Mouse (Mus musculus) limb, embryonic 14.5 days (tissue): ENCODE measurements around the gene Tspan13. TPM values are rescaled to one million over a fixed set of nuclear protein-coding genes. Genes with fewer than 3 reads are reported as not detected.

Experiments used
- ATAC-seq: fragments of 200-750 bp; cut with Nextera tagmentation; 2 replicates; pipeline ENCODE4 v1.8.0; 2017; ENCODE audit warnings: low read depth, moderate number of reproducible peaks, moderate TSS enrichment; ENCODE audit not compliant: low FRiP score
- DNase-seq: peaks from one replicate; pipeline ENCODE4 v3.0.0-alpha.2; 2015; ENCODE audit warnings: low spot score
- H3K27ac ChIP-seq: fragments of 300-500 bp; sonication (generic); replicated peaks from 2 replicates; pipeline ENCODE4 v1.5.1; 2014; ENCODE audit warnings: low read depth, mild to moderate bottlenecking, low read length, moderate library complexity, mixed read lengths
- H3K27me3 ChIP-seq: fragments of 300-500 bp; sonication (generic); 2 replicates; pipeline ENCODE4 v1.6.1; 2014; ENCODE audit warnings: low read length, mixed read lengths; ENCODE audit not compliant: control insufficient read depth, insufficient read depth
- H3K36me3 ChIP-seq: fragments of 300-500 bp; sonication (generic); 2 replicates; pipeline ENCODE4 v1.6.1; 2014; ENCODE audit warnings: mild to moderate bottlenecking, low read length, moderate library complexity, mixed read lengths; ENCODE audit not compliant: control insufficient read depth, insufficient read depth
- H3K4me1 ChIP-seq: fragments of 300-500 bp; sonication (generic); 2 replicates; pipeline ENCODE4 v1.6.1; 2014; ENCODE audit warnings: antibody characterized with exemption, low read length, mixed read lengths; ENCODE audit not compliant: control insufficient read depth, insufficient read depth
- H3K4me2 ChIP-seq: fragments of 300-500 bp; sonication (generic); replicated peaks from 2 replicates; pipeline ENCODE4 v1.6.1; 2014; ENCODE audit warnings: low read depth, mild to moderate bottlenecking, low read length, moderate library complexity; ENCODE audit not compliant: severe bottlenecking
- H3K4me3 ChIP-seq: fragments of 300-500 bp; sonication (generic); replicated peaks from 2 replicates; pipeline ENCODE4 v1.5.1; 2014; ENCODE audit warnings: low read length
- H3K9ac ChIP-seq: fragments of 300-500 bp; sonication (generic); 2 replicates; pipeline ENCODE4 v1.6.1; 2014; ENCODE audit warnings: mild to moderate bottlenecking, low read depth, low read length, moderate library complexity; ENCODE audit not compliant: severe bottlenecking
- H3K9me3 ChIP-seq: fragments of 300-500 bp; sonication (generic); 2 replicates; pipeline ENCODE4 v1.6.1; 2016; ENCODE audit warnings: low read length; ENCODE audit not compliant: control insufficient read depth
- POLR2A ChIP-seq: fragments of 200-500 bp; IDR thresholded peaks from 2 replicates; pipeline ENCODE4 v1.8.0; 2012; ENCODE audit warnings: inconsistent platforms, mild to moderate bottlenecking, moderate library complexity, borderline replicate concordance; ENCODE audit not compliant: insufficient read depth, insufficient read length; ENCODE audit errors: extremely low read depth
- WGBS: fragments of 180-500 bp; shearing (Covaris S2); extraction: QIAGEN DNeasy Blood & Tissue Kit; methylation state at CpG from one replicate; pipeline ENCODE4 v1.1.7; 2014; 5-methylcytosine and 5-hydroxymethylcytosine counted together
- polyA plus RNA-seq, 2 experiments: library from polyadenylated mRNA; depleted of rRNA in 1 of 2; stranded (reverse) in 1 of 2; unstranded in 1 of 2; fragments of >200 nt; fragmentation: Nextera tagmentation in 1 of 2; extraction: Ambion mirVana in 1 of 2; gene quantifications; 2 replicates each; pipeline versions ENCODE4 v1.2.1 to v1.2.3; 2012 to 2014

The Tspan13 gene
- polyA plus RNA-seq (2012; rRNA removed) (34.2 and 40.4 TPM in 2 replicates), polyA plus RNA-seq (2014; fragmentation: Nextera tagmentation; extraction: Ambion mirVana) (37.5 and 38.3 TPM in 2 replicates)

DNA sequence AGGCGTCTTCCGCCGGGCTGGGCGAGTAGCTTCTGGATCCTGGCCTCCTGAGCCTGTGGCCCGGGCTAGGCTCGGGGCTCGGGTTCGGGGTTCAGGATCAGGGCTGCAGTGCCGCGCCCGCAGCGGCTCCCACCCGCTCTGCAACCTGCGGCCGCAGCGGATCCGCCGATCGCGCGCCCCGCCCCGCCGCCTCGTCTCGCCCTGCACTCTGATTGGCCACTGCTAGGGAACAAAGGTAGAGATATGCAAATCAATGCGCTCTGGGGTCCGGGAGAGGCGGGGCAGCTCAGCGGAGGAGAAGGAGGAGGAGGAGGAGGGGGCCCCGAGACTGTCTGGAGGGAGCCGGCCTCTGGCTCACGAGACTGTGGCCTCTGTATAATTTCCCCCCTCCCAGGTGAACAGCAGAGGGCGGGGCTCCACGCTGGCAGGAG is at the start of gene Tspan13:
TSS of gene Tspan13 (minus strand) at position 153 of the 431 bp plus-strand sequence.
- H3K9ac ChIP-seq, result peak within 1 kb of the TSS; percentile 73
- peak; percentile 96 for ATAC-seq
- peak within 1 kb of the TSS; percentile 79 for H3K4me3 ChIP-seq
- 0 out of 2 replicates have a peak, but pooled peaks have one; percentile 36 for TF ChIP-seq POLR2A
- DNase-seq, result peak; percentile 79
- under 1% methylated on average over 31 of the region's 35 CpGs for WGBS
- no peaks in the 10 kb centered on the region for H3K27me3 ChIP-seq
- peaks cover 5% of the 10 kb centered on the region; the same call in 1 of the 2 replicates for H3K4me1 ChIP-seq
- H3K4me2 ChIP-seq, result peak within 1 kb of the TSS; percentile 89
- no peaks in the 10 kb centered on the region for H3K36me3 ChIP-seq
- no peaks in the 10 kb centered on the region for H3K9me3 ChIP-seq
- H3K27ac ChIP-seq, result no peak within 1 kb of the TSS

DNA sequence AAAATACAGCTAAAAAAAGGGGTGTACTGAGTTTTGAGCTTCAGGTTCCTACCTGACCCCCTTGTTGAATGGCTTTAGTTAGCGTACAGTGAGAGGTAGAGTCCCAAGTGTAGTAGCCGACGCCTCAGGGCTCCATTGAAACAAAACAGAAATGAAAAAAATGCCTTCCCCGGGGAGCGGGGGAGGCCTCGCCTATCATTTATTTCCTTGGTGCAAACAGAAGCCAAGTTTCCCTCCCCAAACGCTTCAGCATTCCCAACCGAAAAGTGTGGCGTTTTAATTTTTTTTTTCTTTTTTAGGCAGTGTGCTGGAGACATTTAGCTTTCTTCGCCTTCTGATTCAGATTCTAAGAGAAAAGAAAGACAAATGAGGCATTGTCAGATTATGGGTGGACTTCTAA is 49.7 kb upstream of the Tspan13 start:
- ATAC-seq (no peak), DNase-seq (no peak)
- Histone ChIP-seq H3K27ac (no peak overlapping the region), H3K4me1 (no peaks in the 10 kb centered on the region), H3K4me3 (no peak overlapping the region), H3K4me2 (no peak overlapping the region), H3K9ac (no peak overlapping the region), H3K27me3 (no peaks in the 10 kb centered on the region), H3K9me3 (no peaks in the 10 kb centered on the region), H3K36me3 (peaks cover 24% of the 10 kb centered on the region)
- TF ChIP-seq POLR2A, result no peak
- WGBS, result 96% methylated on average over 10 of the region's 10 CpGs

DNA sequence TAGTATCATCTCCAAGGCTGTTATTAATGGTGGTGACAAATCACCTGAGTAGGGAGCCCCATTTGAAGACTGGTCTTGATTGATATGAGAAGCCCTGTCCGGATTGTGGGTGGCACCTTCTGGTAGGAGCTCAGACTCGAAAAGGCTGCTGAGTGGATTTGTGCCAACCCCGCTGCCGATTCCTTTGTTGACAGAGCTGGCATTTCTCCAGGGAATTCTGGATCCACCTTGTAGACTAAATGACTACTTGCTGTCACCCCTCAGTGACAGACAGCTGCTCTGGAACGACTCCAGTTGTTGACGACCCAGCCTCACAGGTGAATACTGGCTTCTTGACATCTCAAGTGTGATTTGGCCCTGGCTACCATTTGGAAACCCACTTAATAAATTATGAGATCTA is 46.9 kb upstream of the Tspan13 start:
- H3K4me3 ChIP-seq, result no peak overlapping the region
- H3K9me3 ChIP-seq, result no peaks in the 10 kb centered on the region
- no peaks in the 10 kb centered on the region for H3K4me1 ChIP-seq
- WGBS, result 66% methylated on average over 6 of the region's 6 CpGs
- DNase-seq, result no peak
- no peak overlapping the region for H3K4me2 ChIP-seq
- H3K36me3 ChIP-seq, result peaks cover 20% of the 10 kb centered on the region
- no peak for TF ChIP-seq POLR2A
- no peaks in the 10 kb centered on the region for H3K27me3 ChIP-seq
- no peak overlapping the region for H3K27ac ChIP-seq
- H3K9ac ChIP-seq, result no peak overlapping the region
- no peak for ATAC-seq

DNA sequence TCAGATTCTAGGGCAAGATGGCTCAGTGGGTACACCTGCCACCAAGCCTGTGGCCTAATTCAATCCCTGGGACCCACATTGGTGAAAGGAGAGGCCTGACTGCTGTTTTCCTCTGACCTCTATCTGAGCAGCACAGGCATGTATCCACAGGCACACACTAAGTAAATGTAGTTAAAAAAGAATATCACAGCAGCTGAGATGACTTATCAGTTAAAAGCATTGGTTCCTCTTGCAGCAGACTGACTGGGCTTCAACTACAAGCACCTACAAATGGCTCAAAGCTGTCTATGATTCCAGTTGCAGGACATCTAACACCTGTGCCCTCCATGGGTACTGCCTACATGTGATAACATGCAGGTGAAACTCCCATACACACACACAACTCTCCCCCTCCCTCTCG is 46.5 kb upstream of the Tspan13 start:
- no peak for ATAC-seq
- WGBS, result 95% methylated on average over 1 of the region's 1 CpGs
- Histone ChIP-seq H3K4me1 (no peaks in the 10 kb centered on the region), H3K27ac (no peak overlapping the region), H3K36me3 (peaks cover 20% of the 10 kb centered on the region), H3K9me3 (no peaks in the 10 kb centered on the region), H3K4me3 (no peak overlapping the region), H3K4me2 (no peak overlapping the region), H3K9ac (no peak overlapping the region), H3K27me3 (no peaks in the 10 kb centered on the region)
- no peak for DNase-seq
- TF ChIP-seq POLR2A, result no peak

DNA sequence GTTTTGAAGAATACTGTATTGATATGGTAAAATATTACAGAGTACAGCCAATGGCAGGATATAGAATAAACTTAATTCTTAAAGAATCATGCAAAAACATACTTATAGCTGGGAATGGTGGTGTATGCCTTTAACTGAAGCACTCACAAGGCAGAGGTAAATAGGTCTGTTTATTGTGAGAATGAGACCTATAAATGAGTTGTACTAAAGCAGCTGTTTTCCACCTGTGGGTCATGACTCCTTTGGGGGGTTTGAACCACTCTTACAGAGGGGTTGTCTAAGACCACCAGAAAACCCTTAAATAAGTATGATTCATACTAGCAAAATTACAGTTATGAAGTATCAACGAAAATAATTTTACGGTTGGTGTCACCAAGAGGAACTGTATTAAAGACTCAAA is 43.1 kb upstream of the Tspan13 start:
- H3K4me1 ChIP-seq, result no peaks in the 10 kb centered on the region
- no peak for TF ChIP-seq POLR2A
- peak; percentile 72; the same call in 1 of the 2 replicates for ATAC-seq
- H3K4me2 ChIP-seq, result no peak overlapping the region
- no peaks in the 10 kb centered on the region for H3K36me3 ChIP-seq
- H3K9me3 ChIP-seq, result no peaks in the 10 kb centered on the region
- H3K27ac ChIP-seq, result no peak overlapping the region
- H3K9ac ChIP-seq, result no peak overlapping the region
- no peak for DNase-seq
- WGBS, result 68% methylated on average over 2 of the region's 2 CpGs
- no peak overlapping the region for H3K4me3 ChIP-seq
- no peaks in the 10 kb centered on the region for H3K27me3 ChIP-seq
